Mouse (Mus musculus): ENCODE data around the gene Eml6.
"Not testable (repeated sequence)": the region's sequence is repeated elsewhere in the genome, so short reads cannot be mapped to it uniquely, and the experiment has no call there.

The Eml6 gene

GRCm38 (mm10) chr11:29788499-29788898 lies 237.3 kb downstream of the Eml6 start:
- no peak for DNase-seq

- DNase-seq = no peak
Measured at GRCm38 (mm10) chr11:29787473-29787872, 238.4 kb downstream of the Eml6 start.

DNA sequence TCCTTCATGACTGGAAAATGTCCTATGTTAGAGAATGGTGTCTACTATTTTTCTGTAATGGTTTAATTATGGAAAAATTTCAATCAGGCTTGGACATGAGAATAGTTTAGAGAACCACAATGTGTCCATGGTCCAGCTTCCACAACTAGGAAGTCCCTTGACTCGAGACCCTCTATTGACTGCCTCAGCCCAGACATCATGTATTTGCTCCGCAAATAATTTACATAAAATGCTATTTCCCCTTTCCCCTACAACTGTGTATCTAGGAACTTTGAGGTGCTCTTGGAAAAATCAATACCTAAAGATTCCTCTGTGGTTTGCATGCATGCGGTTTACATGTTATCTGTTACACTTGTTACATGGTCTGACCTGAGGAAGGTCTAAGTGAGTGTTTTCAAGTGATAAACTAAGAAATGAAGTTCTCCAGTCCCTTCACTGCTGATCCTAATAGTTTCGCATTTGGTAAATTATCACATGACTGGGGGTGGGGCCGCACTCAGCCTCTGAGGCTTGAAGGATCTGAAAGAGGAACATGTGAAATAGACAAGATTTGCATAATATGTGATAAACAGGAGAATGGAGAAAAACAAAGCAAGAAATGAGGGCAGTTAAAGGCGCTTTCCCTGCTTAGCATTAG lies 239.1 kb downstream of the Eml6 start:
- no peak for DNase-seq

DNA sequence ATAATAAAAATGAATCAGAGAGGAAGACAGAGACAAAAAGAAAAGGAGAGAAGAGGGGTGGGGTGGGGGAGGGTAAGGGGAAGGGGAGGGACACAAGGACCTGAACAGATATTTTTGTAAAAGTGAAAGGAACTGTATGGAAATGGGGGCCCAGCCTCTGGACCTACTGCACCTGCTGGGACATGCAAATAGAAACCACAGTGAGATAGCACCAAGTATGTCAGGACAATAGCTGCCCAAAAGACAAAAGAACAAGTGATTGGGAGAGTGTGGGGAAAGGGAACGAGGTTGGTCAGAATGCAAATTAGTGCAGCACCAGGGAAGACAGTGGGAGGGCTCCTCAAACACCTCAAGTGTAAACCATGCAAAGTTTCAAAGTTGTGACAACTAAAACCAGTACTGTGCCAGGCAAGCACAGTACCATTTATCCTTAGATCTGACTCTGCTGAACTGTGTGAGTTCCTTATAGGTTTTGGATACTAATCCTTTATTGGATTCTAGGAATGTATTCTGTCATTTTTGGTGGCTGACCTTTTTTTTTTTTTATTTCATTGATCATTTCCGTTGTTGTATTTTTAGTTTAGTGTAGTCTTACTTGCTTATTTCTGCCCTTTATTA lies 246.3 kb downstream of the Eml6 start:
- no peak for DNase-seq

GRCm38 (mm10) chr11:29778936-29779335 lies 246.9 kb downstream of the Eml6 start:
- DNase-seq = no peak

- no peak for DNase-seq
Measured at GRCm38 (mm10) chr11:29777964-29778363, 247.9 kb downstream of the Eml6 start.

- DNase-seq = no peak
Measured at GRCm38 (mm10) chr11:29774760-29775159, 251.1 kb downstream of the Eml6 start.

- no peak for DNase-seq
Measured at GRCm38 (mm10) chr11:29774296-29774695, 251.5 kb downstream of the Eml6 start.

DNA sequence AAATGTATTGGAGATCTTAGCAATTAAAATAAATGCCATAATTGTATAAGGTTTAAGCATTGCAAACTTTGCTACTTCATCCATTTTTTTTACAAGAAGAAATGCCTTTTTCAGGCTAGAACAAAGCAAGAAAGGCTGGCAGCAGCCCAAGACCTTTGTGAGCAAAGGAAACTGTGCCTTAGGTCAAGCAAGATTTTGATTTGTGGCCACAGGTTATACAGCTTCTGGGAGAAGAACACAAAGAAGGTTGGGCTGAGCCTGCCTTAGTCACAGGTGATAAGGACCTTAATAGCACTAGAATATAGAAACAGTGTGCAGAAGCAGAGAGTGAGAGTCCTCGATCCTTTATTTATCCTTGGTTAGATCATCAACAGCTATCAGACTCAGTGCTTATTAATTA lies 253.6 kb downstream of the Eml6 start:
- DNase-seq = no peak

GRCm38 (mm10) chr11:29770666-29771400 lies 255.0 kb downstream of the Eml6 start:
- no peak for DNase-seq

GRCm38 (mm10) chr11:29768523-29768922 lies 257.3 kb downstream of the Eml6 start:
- no peak for DNase-seq

DNA sequence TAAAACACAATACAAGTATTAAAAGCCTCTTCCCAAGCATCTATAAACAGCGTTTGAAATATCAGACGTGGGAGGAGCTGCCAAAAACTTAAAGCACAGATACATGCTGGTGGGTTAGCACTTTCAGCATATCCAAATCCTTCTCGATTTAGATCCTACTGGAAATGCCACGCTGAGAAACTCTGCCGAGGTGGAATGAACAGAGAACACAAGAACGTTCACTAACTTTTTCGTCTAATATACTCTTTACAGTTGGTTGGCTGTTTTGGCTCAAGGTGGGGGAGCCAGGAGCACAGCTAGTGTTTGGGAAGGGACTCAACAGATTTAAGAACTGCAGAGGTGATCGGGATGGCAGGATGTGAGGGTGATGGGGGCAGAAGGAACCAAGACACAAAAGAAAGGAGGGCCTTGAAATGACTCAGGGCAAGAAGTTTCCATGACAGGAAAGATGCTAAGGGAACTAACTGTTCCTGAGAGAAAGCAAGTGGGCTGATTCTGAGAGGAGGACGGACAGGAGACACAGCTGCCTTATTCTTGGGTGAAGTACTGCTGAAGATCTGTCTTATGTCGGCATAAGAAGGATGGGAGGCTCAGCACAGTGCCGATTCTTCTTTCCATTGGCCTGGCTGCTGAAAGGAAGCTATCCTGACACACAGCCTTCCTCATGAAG lies 259.4 kb downstream of the Eml6 start:
- no peak for DNase-seq

GRCm38 (mm10) chr11:29765063-29765462 lies 260.8 kb downstream of the Eml6 start:
- DNase-seq = no peak

DNA sequence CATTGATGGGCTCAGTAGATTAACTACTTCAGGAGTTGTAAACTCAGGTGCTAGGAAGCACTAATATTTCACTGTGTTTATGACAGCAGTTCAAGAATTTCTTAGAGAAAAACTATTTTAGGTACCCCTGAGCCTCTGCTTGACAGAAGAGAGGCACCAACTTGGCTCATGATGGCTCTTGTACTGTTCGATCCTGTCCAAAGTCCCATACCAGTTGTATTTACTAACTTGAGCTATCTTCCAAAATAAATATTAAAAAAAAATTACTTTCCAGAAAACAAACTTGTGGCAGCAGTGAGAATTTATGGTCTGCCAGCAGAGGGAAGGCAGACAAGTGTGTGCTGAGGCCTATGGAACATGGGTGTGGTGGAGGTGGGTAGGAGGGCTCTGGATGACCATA lies 263.1 kb downstream of the Eml6 start:
- no peak for DNase-seq

DNA sequence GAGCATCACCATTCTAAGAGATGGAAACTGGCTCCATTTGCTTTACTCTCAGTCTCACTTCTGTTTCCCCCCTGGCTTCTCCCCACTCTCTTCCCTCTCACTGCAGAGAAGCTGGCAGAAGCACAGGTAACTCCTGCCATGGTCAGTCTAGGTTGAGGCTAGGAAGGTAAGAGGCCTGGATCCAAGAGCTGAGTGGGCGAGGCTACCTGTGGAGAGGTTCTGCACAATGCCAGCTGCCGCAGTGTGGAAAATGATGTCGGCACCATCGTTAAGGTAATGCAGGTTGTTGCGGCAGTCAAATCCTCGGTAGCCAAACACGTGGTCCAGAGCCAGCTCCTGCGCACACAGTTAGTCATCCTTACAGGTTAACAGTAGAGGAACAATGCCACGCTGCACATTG lies 264.4 kb downstream of the Eml6 start:
- no peak for DNase-seq

- DNase-seq = no peak
Measured at GRCm38 (mm10) chr11:29758617-29759016, 267.2 kb downstream of the Eml6 start.

DNA sequence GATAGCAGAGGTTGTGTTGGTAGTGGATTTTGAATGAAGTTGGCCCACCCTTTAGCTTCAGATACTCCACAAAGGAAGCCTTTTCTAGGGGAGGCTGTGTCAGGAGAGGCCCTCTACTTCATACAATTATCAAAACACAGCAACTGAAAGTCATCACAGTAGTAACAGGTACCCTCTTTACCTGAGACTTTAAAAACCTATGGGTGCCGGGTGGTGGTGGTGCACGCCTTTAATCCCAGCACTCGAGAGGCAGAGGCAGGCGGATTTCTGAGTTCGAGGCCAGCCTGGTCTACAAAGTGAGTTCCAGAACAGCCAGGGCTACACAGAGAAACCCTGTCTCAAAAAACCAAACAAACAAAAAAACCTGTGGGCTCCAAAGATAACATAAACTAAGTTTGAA lies 269.8 kb downstream of the Eml6 start:
- DNase-seq = not testable (repeated sequence)

- DNase-seq = no peak
Measured at GRCm38 (mm10) chr11:29751648-29752611, 273.9 kb downstream of the Eml6 start.

- no peak for DNase-seq
Measured at GRCm38 (mm10) chr11:29751013-29751412, 274.8 kb downstream of the Eml6 start.

GRCm38 (mm10) chr11:29749468-29749829 lies 276.4 kb downstream of the Eml6 start:
- no peak for DNase-seq

- no peak for DNase-seq
Measured at GRCm38 (mm10) chr11:29748750-29749467, 276.9 kb downstream of the Eml6 start.

DNA sequence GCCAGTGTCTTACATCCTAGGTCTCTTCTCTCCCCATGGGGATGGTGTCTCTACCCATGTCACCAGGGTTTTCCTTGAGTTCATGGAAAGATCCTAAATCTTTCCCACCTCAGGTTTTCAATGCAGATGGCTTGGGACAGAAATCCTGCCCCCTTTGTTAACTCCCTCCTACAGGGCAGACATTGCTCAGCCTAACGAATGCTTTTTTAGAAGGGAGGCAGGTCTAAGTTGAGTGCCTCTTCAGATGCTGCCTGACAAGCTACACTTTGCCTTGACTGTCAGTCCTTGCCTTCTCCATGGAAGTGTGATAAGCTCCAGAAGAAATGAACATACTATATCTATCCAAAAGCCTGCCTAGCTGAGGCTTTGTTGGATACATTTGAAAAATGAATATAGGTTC lies 278.0 kb downstream of the Eml6 start:
- no peak for DNase-seq
